Mouse (Mus musculus) stomach, postnatal 0 days (tissue): Measurements from ENCODE around the gene Ankrd11. TPM values are rescaled to one million over a fixed set of nuclear protein-coding genes. Genes with fewer than 3 reads are reported as not detected.

Source experiments
- ATAC-seq: fragments of 200-750 bp; cut with Nextera tagmentation; 2 replicates; pipeline ENCODE4 v1.8.0; 2017; ENCODE audit not compliant: low FRiP score, low TSS enrichment
- DNase-seq: peaks from one replicate; pipeline ENCODE4 v3.0.0-alpha.2; 2016; ENCODE audit warnings: low spot score
- H3K27ac ChIP-seq: fragments of 300-500 bp; sonication (generic); replicated peaks from 2 replicates; pipeline ENCODE4 v1.5.1; 2014; ENCODE audit warnings: mild to moderate bottlenecking, control low read depth
- H3K27me3 ChIP-seq: fragments of 300-500 bp; sonication (generic); 2 replicates; pipeline ENCODE4 v1.6.1; 2014; ENCODE audit warnings: low read length; ENCODE audit not compliant: control insufficient read depth, insufficient read depth
- H3K36me3 ChIP-seq: fragments of 300-500 bp; sonication (generic); 2 replicates; pipeline ENCODE4 v1.6.1; 2014; ENCODE audit warnings: low read length, mixed read lengths; ENCODE audit not compliant: control insufficient read depth, insufficient read depth
- H3K4me1 ChIP-seq: fragments of 300-500 bp; sonication (generic); replicated peaks from 2 replicates; pipeline ENCODE4 v1.6.1; 2014; ENCODE audit warnings: antibody characterized with exemption; ENCODE audit not compliant: control insufficient read depth, insufficient read depth
- H3K4me2 ChIP-seq: fragments of 300-500 bp; sonication (generic); replicated peaks from 2 replicates; pipeline ENCODE4 v1.6.1; 2014; ENCODE audit warnings: low read depth, mild to moderate bottlenecking, control low read depth, moderate library complexity
- H3K4me3 ChIP-seq: fragments of 300-500 bp; sonication (generic); 2 replicates; pipeline ENCODE4 v1.5.1; 2014; ENCODE audit warnings: low read depth, low read length, control low read depth
- H3K9ac ChIP-seq: fragments of 300-500 bp; sonication (generic); 2 replicates; pipeline ENCODE4 v1.6.1; 2014; ENCODE audit warnings: mild to moderate bottlenecking, low read length, control low read depth, mixed read lengths
- H3K9me3 ChIP-seq: fragments of 300-500 bp; sonication (generic); 2 replicates; pipeline ENCODE4 v1.6.1; 2016; ENCODE audit warnings: low read length; ENCODE audit not compliant: control insufficient read depth
- CTCF ChIP-seq: IDR thresholded peaks from 2 replicates; pipeline ENCODE4 v1.5.1; 2016; ENCODE audit warnings: antibody characterized with exemption, low read depth, mild to moderate bottlenecking, moderate library complexity
- EP300 ChIP-seq: optimal IDR thresholded peaks from 2 replicates; pipeline ENCODE3; 2016; ENCODE audit warnings: antibody characterized with exemption
- WGBS: fragments of 180-500 bp; shearing (Covaris S2); extraction: QIAGEN DNeasy Blood & Tissue Kit; methylation state at CpG from one replicate; pipeline ENCODE4 v1.1.7; 2014; 5-methylcytosine and 5-hydroxymethylcytosine counted together
- polyA plus RNA-seq: library from polyadenylated mRNA; unstranded; fragments of >200 nt; fragmentation: Nextera tagmentation; extraction: Ambion mirVana; gene quantifications from 2 replicates; pipeline ENCODE4 v1.2.1, GENCODE M21; 2015

The Ankrd11 gene
- polyA plus RNA-seq, 1 experiment from 2014 or later: 35.0 TPM

- Histone ChIP-seq H3K4me2 (peak overlapping the region; percentile 18), H3K9ac (no peak overlapping the region), H3K9me3 (no peaks in the 10 kb centered on the region), H3K27ac (0 out of 2 replicates have a peak overlapping the region, but pooled peaks have one; percentile 26), H3K27me3 (no peaks in the 10 kb centered on the region), H3K4me3 (no peak overlapping the region), H3K36me3 (peaks cover 7% of the 10 kb centered on the region), H3K4me1 (no peaks in the 10 kb centered on the region)
- WGBS: 9% methylated on average over 6 of the region's 6 CpGs
- TF ChIP-seq EP300 (no peak), CTCF (peak; percentile 96)
- ATAC-seq: peak; percentile 92
- DNase-seq: peak; percentile 91
Observed at GRCm38 (mm10) chr8:122906463-122907021, 135.5 kb downstream of the Ankrd11 start.

DNA sequence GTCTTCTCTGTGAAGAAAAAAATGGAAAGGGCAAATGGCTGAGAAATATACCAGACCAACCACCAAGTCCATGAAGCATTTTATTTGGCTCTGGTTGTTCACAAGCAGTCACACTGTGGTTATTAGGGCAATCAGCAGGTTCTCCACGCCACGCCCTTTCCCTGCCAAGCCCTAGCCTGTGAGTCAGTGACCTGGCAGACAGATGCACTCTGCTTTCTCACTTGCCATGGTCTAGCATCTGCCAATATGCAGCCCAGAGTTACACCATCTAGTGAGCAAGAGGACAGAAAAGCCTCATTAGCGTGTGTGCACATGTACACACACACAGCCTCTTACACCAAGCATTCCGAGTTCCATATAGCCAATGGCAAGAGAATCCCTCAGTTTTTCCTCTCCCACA is 136.7 kb downstream of the Ankrd11 start:
- Histone ChIP-seq H3K4me2 (no peak overlapping the region), H3K36me3 (peaks cover 7% of the 10 kb centered on the region), H3K4me1 (no peaks in the 10 kb centered on the region), H3K4me3 (no peak overlapping the region), H3K9me3 (no peaks in the 10 kb centered on the region), H3K9ac (no peak overlapping the region), H3K27ac (peak overlapping the region; percentile 53; the same call in 1 of the 2 replicates), H3K27me3 (no peaks in the 10 kb centered on the region)
- DNase-seq (peak; percentile 58), ATAC-seq (peak; percentile 53; the same call in 1 of the 2 replicates)
- 71% methylated on average over 4 of the region's 4 CpGs for WGBS
- TF ChIP-seq CTCF (no peak), EP300 (no peak)

GRCm38 (mm10) chr8:122904496-122904895 is 137.6 kb downstream of the Ankrd11 start:
- H3K9ac ChIP-seq: no peak overlapping the region

DNA sequence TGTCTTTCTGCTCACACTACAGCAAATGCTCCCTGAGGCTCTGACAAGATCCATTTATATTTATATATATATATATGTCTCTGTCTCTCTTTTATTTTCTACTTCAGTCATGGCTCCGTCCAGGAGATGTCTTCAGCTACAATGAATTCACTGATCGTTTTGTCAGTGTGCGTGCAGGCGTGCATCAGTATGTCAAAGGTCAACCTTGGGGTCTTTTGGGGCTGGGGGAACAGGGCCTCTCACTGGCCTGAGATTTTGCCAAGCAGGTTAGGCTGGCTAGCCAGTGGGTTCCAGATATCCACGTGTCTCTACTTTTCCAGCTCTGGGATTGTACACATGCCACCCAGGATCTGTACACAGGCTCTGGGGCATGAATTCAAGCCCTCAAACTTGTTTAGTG is 139.1 kb downstream of the Ankrd11 start:
- 82% methylated on average over 5 of the region's 5 CpGs for WGBS
- no peak for ATAC-seq

More at GRCm38 (mm10) chr8:122904496-122904895, 137.6 kb downstream of the Ankrd11 start:
- DNase-seq (no peak), ATAC-seq (no peak)
- H3K27me3 ChIP-seq: no peaks in the 10 kb centered on the region
- H3K4me1 ChIP-seq: no peaks in the 10 kb centered on the region
- no peaks in the 10 kb centered on the region for H3K9me3 ChIP-seq
- no peak overlapping the region for H3K4me3 ChIP-seq
- H3K36me3 ChIP-seq: peaks cover 11% of the 10 kb centered on the region
- 91% methylated on average over 11 of the region's 11 CpGs for WGBS
- no peak overlapping the region for H3K27ac ChIP-seq
- H3K4me2 ChIP-seq: no peak overlapping the region
- TF ChIP-seq EP300: no peak
- no peak for TF ChIP-seq CTCF

DNA sequence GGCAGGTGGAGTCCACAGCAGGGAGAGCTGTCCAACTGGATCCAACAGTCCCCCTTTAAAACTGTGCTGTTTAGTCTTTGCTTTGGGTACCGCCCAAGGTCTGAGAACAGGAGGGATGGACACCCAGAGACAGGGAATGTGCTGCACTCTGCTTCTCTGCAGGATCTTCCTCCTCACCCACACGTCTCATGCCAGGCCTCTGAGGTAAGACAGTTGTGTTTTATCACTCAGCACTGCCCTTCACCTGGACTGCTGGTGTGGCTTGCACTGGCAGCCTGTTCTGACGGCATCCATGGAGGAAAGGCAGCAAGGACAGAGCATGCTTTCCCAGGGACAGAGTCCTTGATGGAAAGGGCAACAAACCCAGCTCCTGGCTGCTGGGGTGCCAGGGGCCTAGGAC is 139.5 kb downstream of the Ankrd11 start:
- Histone ChIP-seq H3K27me3 (no peaks in the 10 kb centered on the region), H3K9ac (no peak overlapping the region), H3K4me3 (no peak overlapping the region), H3K4me2 (no peak overlapping the region), H3K4me1 (no peaks in the 10 kb centered on the region), H3K9me3 (no peaks in the 10 kb centered on the region), H3K36me3 (peaks cover 16% of the 10 kb centered on the region), H3K27ac (no peak overlapping the region)
- 70% methylated on average over 3 of the region's 3 CpGs for WGBS
- DNase-seq: no peak
- ATAC-seq: no peak
- TF ChIP-seq CTCF (no peak), EP300 (no peak)

More for the DNA sequence above, 139.1 kb downstream of the Ankrd11 start:
- Histone ChIP-seq H3K4me1 (no peaks in the 10 kb centered on the region), H3K36me3 (peaks cover 15% of the 10 kb centered on the region), H3K9ac (no peak overlapping the region), H3K4me2 (no peak overlapping the region), H3K27ac (no peak overlapping the region), H3K9me3 (no peaks in the 10 kb centered on the region), H3K4me3 (no peak overlapping the region), H3K27me3 (no peaks in the 10 kb centered on the region)
- no peak for DNase-seq
- TF ChIP-seq CTCF (no peak), EP300 (no peak)

- Histone ChIP-seq H3K4me2 (no peak overlapping the region), H3K27ac (no peak overlapping the region), H3K27me3 (no peaks in the 10 kb centered on the region), H3K9me3 (no peaks in the 10 kb centered on the region), H3K9ac (no peak overlapping the region), H3K36me3 (peaks cover 20% of the 10 kb centered on the region), H3K4me1 (no peaks in the 10 kb centered on the region), H3K4me3 (no peak overlapping the region)
- no peak for TF ChIP-seq CTCF
- no peak for TF ChIP-seq EP300
- ATAC-seq (no peak), DNase-seq (no peak)
- WGBS: 84% methylated on average over 8 of the region's 8 CpGs
Observed at GRCm38 (mm10) chr8:122901892-122902515, 140.1 kb downstream of the Ankrd11 start.
